Mouse (Mus musculus) E14TG2a.4 (cell line): ENCODE results near the gene Dhps.

Experiments used
- CTCF ChIP-seq: conservative IDR thresholded peaks from 2 replicates; pipeline ENCODE4 v1.5.1; 2014; ENCODE audit warnings: low read length
- NANOG ChIP-seq: IDR thresholded peaks from 2 replicates; pipeline ENCODE4 v1.6.1; 2014; ENCODE audit warnings: borderline replicate concordance, low read length, mixed read lengths
- POU5F1 ChIP-seq: IDR thresholded peaks from 2 replicates; pipeline ENCODE4 v1.6.1; 2014; ENCODE audit warnings: low read length, borderline replicate concordance

DNA sequence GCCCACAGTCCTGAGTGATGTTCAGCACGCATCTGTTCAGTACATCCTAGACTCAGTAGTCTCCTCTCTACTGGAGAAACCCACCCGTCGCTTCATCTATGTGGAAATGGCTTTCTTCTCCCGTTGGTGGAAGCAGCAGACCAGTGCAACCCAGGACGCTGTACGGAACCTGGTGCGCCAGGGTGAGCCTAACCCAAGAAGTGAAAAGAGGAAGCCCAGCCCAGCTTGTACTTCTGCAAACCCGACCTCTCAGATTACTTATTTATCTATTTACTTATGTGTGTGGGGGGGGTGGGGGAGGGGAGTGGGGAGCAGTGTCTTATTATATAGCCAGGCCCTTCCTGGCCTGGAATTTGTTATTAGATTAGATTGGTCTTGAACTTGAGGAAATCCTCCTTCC lies 13.1 kb downstream of the Dhps start:
- no peak for TF ChIP-seq CTCF
- TF ChIP-seq NANOG: no peak
- TF ChIP-seq POU5F1: no peak
